Mouse (Mus musculus): ENCODE measurements around the gene Gck. TPM values are rescaled to one million over a fixed set of nuclear protein-coding genes. Genes with fewer than 3 reads are reported as not detected.

Gck gene
- polyA plus RNA-seq, 1 experiment from 2014 or later: 11.2 TPM

DNA sequence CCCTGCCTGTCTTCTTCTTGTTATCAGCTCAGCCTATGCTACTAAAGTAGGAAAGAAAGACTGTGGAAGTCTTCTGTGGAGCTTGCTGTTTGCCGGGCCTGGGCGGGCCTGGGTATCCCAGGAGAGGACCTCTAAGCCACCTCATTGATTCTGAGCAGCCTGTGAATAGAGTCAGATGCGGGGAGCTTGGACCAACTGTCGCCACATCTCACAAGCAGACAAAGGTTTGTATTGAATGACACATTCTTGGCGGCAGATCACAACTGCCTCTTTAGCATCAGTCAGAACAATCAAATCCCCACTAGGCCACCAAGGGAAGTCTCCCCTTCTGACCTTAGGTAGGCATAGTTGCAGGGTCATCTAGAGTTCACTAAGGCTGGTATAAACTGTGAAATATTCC, 62.6 kb downstream of the Gck start:
- WGBS: 21% methylated on average over 5 of the region's 5 CpGs

GRCm38 (mm10) chr11:5886187-5886586, 63.7 kb downstream of the Gck start:
- no peaks in the 10 kb centered on the region for H3K9me3 ChIP-seq
- ATAC-seq (replicated peaks): 0 out of 2 replicates have a peak, but pooled peaks have one; percentile 33
- H3K4me1 ChIP-seq: peaks cover 7% of the 10 kb centered on the region
- no peak overlapping the region for H3K4me2 ChIP-seq
- H3K27me3 ChIP-seq (replicated peaks): no peaks in the 10 kb centered on the region
- no peak overlapping the region for H3K4me3 ChIP-seq
- no peak overlapping the region for H3K27ac ChIP-seq
- H3K36me3 ChIP-seq (replicated peaks): no peaks in the 10 kb centered on the region
- no peak overlapping the region for H3K9ac ChIP-seq
- 18% methylated on average over 9 of the region's 9 CpGs for WGBS

More for the DNA sequence above, 62.6 kb downstream of the Gck start:
- Histone ChIP-seq H3K4me2 (no peak overlapping the region), H3K9ac (no peak overlapping the region), H3K27me3 (replicated peaks) (no peaks in the 10 kb centered on the region), H3K4me3 (no peak overlapping the region), H3K36me3 (replicated peaks) (no peaks in the 10 kb centered on the region), H3K4me1 (peaks cover 7% of the 10 kb centered on the region), H3K9me3 (no peaks in the 10 kb centered on the region), H3K27ac (no peak overlapping the region)
- no peak for ATAC-seq (replicated peaks)

DNA sequence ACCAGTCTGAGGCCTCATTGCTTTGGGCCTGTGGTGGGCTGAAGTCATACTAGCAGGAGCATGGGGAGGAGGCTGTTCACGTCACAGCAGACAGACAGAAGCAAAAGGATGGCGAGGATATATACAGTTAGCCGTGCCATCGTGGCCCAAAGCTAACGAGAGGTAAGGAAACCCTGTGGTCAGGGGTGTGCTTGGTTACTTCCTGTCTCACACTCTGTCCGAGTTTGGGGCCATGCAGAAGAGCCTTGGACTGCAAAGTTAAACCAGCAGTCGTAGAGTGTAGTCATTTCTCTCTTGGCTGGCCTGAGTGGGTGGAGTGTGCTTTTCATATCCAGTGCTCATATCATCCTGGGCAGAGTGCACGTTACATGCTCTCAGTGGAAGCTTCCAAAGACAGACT, 67.4 kb downstream of the Gck start:
- Histone ChIP-seq H3K4me1 (peaks cover 18% of the 10 kb centered on the region), H3K9ac (no peak overlapping the region), H3K4me2 (no peak overlapping the region), H3K9me3 (no peaks in the 10 kb centered on the region), H3K27ac (no peak overlapping the region), H3K27me3 (replicated peaks) (no peaks in the 10 kb centered on the region), H3K4me3 (no peak overlapping the region), H3K36me3 (replicated peaks) (no peaks in the 10 kb centered on the region)
- ATAC-seq (replicated peaks): no peak
- 83% methylated on average over 8 of the region's 8 CpGs for WGBS

GRCm38 (mm10) chr11:5879905-5880304, 70.0 kb downstream of the Gck start:
- no peak overlapping the region for H3K27ac ChIP-seq
- no peaks in the 10 kb centered on the region for H3K36me3 ChIP-seq (replicated peaks)
- no peak for ATAC-seq (replicated peaks)
- H3K9ac ChIP-seq: no peak overlapping the region
- H3K4me2 ChIP-seq: no peak overlapping the region
- no peaks in the 10 kb centered on the region for H3K27me3 ChIP-seq (replicated peaks)
- H3K9me3 ChIP-seq: no peaks in the 10 kb centered on the region
- WGBS: 51% methylated on average over 5 of the region's 5 CpGs
- no peak overlapping the region for H3K4me3 ChIP-seq
- peaks cover 29% of the 10 kb centered on the region for H3K4me1 ChIP-seq

DNA sequence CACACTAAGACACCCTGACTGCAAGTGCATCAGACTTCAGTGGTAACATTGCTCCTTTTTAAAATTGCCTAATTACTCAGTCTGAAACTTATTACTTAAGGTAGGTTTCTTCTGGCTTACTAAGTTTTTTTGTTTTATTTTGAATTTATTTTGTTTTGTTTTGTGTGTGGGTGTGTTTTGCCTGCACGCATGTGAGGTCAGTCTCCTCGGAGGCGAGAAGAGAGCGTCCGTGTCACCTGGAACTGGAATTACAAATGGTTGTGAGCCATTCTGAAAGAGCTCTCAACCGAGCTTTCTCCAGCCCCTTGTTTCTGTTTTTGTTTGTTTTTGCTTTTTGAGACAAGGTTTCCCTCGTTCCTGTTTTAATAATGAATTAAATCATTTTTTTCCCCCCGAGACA, 71.2 kb downstream of the Gck start:
- H3K27me3 ChIP-seq (replicated peaks): no peaks in the 10 kb centered on the region
- H3K27ac ChIP-seq: peak overlapping the region; percentile 89
- no peaks in the 10 kb centered on the region for H3K9me3 ChIP-seq
- peak overlapping the region; percentile 50 for H3K9ac ChIP-seq
- peak overlapping the region; percentile 61 for H3K4me2 ChIP-seq
- WGBS: 43% methylated on average over 8 of the region's 8 CpGs
- ATAC-seq (replicated peaks): no peak
- H3K36me3 ChIP-seq (replicated peaks): no peaks in the 10 kb centered on the region
- peaks cover 29% of the 10 kb centered on the region for H3K4me1 ChIP-seq
- H3K4me3 ChIP-seq: peak overlapping the region; percentile 79

DNA sequence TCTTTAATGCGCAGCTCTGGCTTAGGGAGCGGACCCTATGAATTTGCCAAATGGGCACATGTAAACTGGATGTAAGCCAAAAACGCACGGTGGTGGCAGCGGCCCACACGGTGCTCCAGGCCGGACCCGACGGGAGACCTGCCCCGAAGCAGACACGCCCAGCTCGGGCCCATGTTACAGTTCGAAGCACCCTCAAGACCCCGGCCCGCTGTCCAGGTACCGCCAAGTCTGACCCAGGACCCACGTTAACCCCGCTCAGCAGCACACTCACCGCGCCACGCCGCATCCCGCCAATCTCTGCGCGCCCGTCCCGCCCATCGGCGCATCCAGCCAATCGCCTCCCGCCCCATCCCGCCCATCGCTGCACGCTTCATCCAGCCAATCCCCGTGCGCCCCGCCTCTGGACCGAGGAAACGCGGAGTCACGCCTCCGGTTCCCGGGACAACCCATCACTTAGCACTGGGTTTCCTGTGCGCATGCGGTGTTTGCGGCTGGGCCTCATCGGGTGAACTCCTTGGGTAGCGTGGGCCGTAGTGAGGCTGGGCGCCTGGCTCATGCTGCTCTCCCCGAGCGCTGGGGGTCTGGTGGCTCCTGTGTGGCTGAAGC, 71.9 kb downstream of the Gck start, which contains the start of gene Pold2:
Gene Pold2, minus strand, starts transcription at position 372 of the 606 bp plus-strand sequence.
- Histone ChIP-seq H3K36me3 (replicated peaks) (no peaks in the 10 kb centered on the region), H3K9ac (peak within 1 kb of the TSS; percentile 62), H3K9me3 (no peaks in the 10 kb centered on the region), H3K27ac (peak within 1 kb of the TSS; percentile 89), H3K4me2 (peak within 1 kb of the TSS; percentile 61), H3K27me3 (replicated peaks) (no peaks in the 10 kb centered on the region), H3K4me1 (peaks cover 29% of the 10 kb centered on the region), H3K4me3 (peak within 1 kb of the TSS; percentile 79)
- peak; percentile 99 for ATAC-seq (replicated peaks)
- under 1% methylated on average over 52 of the region's 52 CpGs for WGBS

DNA sequence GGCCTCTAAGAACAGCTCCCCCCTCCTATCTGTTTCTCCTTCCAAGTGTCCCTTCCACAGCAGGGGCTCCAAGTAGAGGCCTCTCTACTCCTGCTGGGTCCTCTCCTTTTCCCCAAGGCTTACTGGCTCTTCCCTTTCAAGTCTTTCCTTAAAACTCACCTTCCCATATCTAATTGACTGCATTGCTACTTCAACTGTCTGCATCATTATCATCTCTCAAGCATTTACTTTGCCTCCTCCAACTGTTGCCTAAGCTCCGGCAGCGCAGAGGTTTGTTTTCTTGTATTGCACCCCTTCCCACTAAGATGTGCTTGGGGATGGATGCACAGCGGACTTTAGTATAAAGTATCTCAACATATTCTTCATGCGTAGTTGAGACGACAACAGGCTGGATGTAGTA, 72.5 kb downstream of the Gck start:
- Histone ChIP-seq H3K36me3 (replicated peaks) (peaks cover 5% of the 10 kb centered on the region; the same call in 1 of the 2 replicates), H3K4me3 (peak overlapping the region; percentile 79), H3K27ac (no peak overlapping the region), H3K4me1 (peaks cover 29% of the 10 kb centered on the region), H3K27me3 (replicated peaks) (no peaks in the 10 kb centered on the region), H3K9ac (peak overlapping the region; percentile 62), H3K4me2 (peak overlapping the region; percentile 61), H3K9me3 (no peaks in the 10 kb centered on the region)
- 2% methylated on average over 5 of the region's 5 CpGs for WGBS
- no peak for ATAC-seq (replicated peaks)

DNA sequence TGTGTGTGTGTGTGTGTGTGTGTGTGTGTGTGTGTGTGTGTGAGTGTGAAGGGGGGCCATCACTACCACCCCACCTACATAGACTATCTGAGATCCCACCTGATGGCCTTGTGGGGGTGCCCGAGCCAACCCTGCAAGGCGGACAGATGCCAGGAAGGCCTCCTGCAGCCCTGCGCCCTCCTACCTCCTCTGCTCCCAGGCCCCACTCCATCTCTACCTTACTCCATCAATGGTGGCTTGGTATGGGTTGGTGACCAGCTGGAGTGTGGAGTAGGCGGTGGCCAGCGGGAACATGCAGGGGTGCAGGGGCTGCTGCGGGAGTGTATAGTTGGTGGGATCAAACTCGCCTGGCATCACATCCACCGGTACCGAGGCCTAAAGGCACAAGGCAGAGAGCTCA, 76.7 kb downstream of the Gck start:
- Histone ChIP-seq H3K9me3 (no peaks in the 10 kb centered on the region), H3K27ac (no peak overlapping the region), H3K4me2 (no peak overlapping the region), H3K27me3 (replicated peaks) (no peaks in the 10 kb centered on the region), H3K4me1 (peaks cover 19% of the 10 kb centered on the region), H3K9ac (no peak overlapping the region), H3K4me3 (no peak overlapping the region), H3K36me3 (replicated peaks) (peaks cover 9% of the 10 kb centered on the region)
- 93% methylated on average over 9 of the region's 9 CpGs for WGBS
- ATAC-seq (replicated peaks): no peak

DNA sequence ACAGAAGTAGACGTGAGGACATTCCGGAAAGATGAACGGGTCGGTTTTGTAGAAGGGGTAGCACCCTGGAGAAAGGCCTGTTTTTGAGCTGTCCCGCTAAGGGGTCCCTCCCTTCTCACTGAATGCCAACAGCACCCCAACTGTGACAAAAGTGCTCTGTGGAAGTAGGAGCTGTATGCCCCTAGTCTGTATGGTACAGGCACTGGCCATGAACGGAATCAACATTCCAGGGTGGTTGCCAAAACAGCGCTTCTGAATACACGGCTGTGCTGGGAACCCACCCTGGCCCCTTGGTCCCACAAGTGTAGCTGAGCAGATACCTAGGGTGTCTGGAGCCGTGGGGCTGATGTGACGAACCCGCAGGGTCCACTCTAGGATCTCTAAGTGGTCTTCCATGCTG, 77.2 kb downstream of the Gck start:
- 96% methylated on average over 11 of the region's 11 CpGs for WGBS
- H3K4me2 ChIP-seq: no peak overlapping the region
- no peaks in the 10 kb centered on the region for H3K9me3 ChIP-seq
- no peak overlapping the region for H3K4me3 ChIP-seq
- peaks cover 9% of the 10 kb centered on the region for H3K36me3 ChIP-seq (replicated peaks)
- no peak overlapping the region for H3K27ac ChIP-seq
- no peak overlapping the region for H3K9ac ChIP-seq
- peaks cover 19% of the 10 kb centered on the region for H3K4me1 ChIP-seq
- H3K27me3 ChIP-seq (replicated peaks): no peaks in the 10 kb centered on the region
- no peak for ATAC-seq (replicated peaks)

- Histone ChIP-seq H3K27ac (no peak overlapping the region), H3K9me3 (no peaks in the 10 kb centered on the region), H3K4me3 (no peak overlapping the region), H3K36me3 (replicated peaks) (peaks cover 9% of the 10 kb centered on the region), H3K4me2 (no peak overlapping the region), H3K4me1 (no peaks in the 10 kb centered on the region), H3K9ac (no peak overlapping the region), H3K27me3 (replicated peaks) (no peaks in the 10 kb centered on the region)
- ATAC-seq (replicated peaks): no peak
- 86% methylated on average over 16 of the region's 16 CpGs for WGBS
Measured at GRCm38 (mm10) chr11:5870069-5870468, 79.8 kb downstream of the Gck start.

DNA sequence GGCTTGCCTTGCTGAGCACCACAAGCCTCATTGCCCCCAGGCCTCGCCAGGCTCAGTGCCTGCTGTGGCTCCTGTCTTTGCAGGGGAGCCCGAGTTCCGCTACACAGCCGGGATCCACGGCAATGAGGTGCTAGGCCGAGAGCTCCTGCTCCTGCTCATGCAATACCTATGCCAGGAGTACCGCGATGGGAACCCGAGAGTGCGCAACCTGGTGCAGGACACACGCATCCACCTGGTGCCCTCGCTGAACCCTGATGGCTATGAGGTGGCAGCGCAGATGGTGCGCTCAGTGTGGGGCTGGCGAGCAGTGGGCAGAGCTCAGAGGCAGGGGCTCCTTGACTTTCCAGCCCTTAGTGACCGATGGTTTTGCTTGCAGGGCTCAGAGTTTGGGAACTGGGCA, 80.5 kb downstream of the Gck start:
- Histone ChIP-seq H3K4me2 (no peak overlapping the region), H3K9ac (no peak overlapping the region), H3K9me3 (no peaks in the 10 kb centered on the region), H3K27ac (no peak overlapping the region), H3K36me3 (replicated peaks) (peaks cover 9% of the 10 kb centered on the region), H3K27me3 (replicated peaks) (no peaks in the 10 kb centered on the region), H3K4me1 (no peaks in the 10 kb centered on the region), H3K4me3 (no peak overlapping the region)
- 91% methylated on average over 16 of the region's 16 CpGs for WGBS
- ATAC-seq (replicated peaks): no peak

- no peak overlapping the region for H3K9ac ChIP-seq
- H3K9me3 ChIP-seq: no peaks in the 10 kb centered on the region
- H3K4me1 ChIP-seq: no peaks in the 10 kb centered on the region
- H3K27me3 ChIP-seq (replicated peaks): peaks cover 1% of the 10 kb centered on the region; the same call in 1 of the 2 replicates
- peaks cover 9% of the 10 kb centered on the region for H3K36me3 ChIP-seq (replicated peaks)
- ATAC-seq (replicated peaks): no peak
- no peak overlapping the region for H3K4me3 ChIP-seq
- WGBS: 90% methylated on average over 12 of the region's 12 CpGs
- no peak overlapping the region for H3K4me2 ChIP-seq
- H3K27ac ChIP-seq: no peak overlapping the region
Measured at GRCm38 (mm10) chr11:5868324-5868723, 81.6 kb downstream of the Gck start.

GRCm38 (mm10) chr11:5867196-5867595, 82.7 kb downstream of the Gck start:
- H3K27ac ChIP-seq: no peak overlapping the region
- H3K27me3 ChIP-seq (replicated peaks): peaks cover 13% of the 10 kb centered on the region
- peaks cover 1% of the 10 kb centered on the region; the same call in 1 of the 2 replicates for H3K4me1 ChIP-seq
- no peak overlapping the region for H3K4me3 ChIP-seq
- H3K4me2 ChIP-seq: no peak overlapping the region
- 88% methylated on average over 2 of the region's 2 CpGs for WGBS
- ATAC-seq (replicated peaks): no peak
- no peak overlapping the region for H3K9ac ChIP-seq
- no peaks in the 10 kb centered on the region for H3K9me3 ChIP-seq
- peaks cover 3% of the 10 kb centered on the region for H3K36me3 ChIP-seq (replicated peaks)
